Mouse (Mus musculus) thymus, postnatal 4 days (tissue): ENCODE measurements around the gene Paqr3.

Experiments used
- DNase-seq: peaks from one replicate; pipeline ENCODE4 v3.0.0; 2021

The Paqr3 gene

GRCm38 (mm10) chr5:97111207-97111910 lies at the start of gene Paqr3:
Gene Paqr3, minus strand, starts transcription at chr5:97111596.
- DNase-seq = peak; percentile 96

GRCm38 (mm10) chr5:97154688-97155087 lies 43.3 kb upstream of the Paqr3 start:
- no peak for DNase-seq

- no peak for DNase-seq
These were observed 23.9 kb upstream of the Paqr3 start for GRCm38 (mm10) chr5:97135331-97135730.

GRCm38 (mm10) chr5:97129589-97129988 lies 18.2 kb upstream of the Paqr3 start:
- DNase-seq = no peak

- DNase-seq = peak; percentile 30
These were observed 17.1 kb upstream of the Paqr3 start for GRCm38 (mm10) chr5:97128242-97129226.

GRCm38 (mm10) chr5:97127284-97127683 lies 15.9 kb upstream of the Paqr3 start:
- DNase-seq = no peak

- DNase-seq = peak; percentile 51
These were observed 14.6 kb upstream of the Paqr3 start for GRCm38 (mm10) chr5:97126005-97126404.

- no peak for DNase-seq
These were observed 14.1 kb upstream of the Paqr3 start for GRCm38 (mm10) chr5:97125459-97125970.

- no peak for DNase-seq
These were observed 13.6 kb upstream of the Paqr3 start for GRCm38 (mm10) chr5:97124977-97125376.

GRCm38 (mm10) chr5:97110697-97111096 lies 699 bp downstream of the Paqr3 start:
- no peak for DNase-seq

GRCm38 (mm10) chr5:97110133-97110532 lies 1.3 kb downstream of the Paqr3 start:
- DNase-seq = no peak

GRCm38 (mm10) chr5:97108333-97108732 lies 3.1 kb downstream of the Paqr3 start:
- DNase-seq = no peak

GRCm38 (mm10) chr5:97099954-97100353 lies 11.4 kb downstream of the Paqr3 start:
- no peak for DNase-seq

GRCm38 (mm10) chr5:97097631-97098041 lies 13.8 kb downstream of the Paqr3 start:
- no peak for DNase-seq

GRCm38 (mm10) chr5:97095335-97095734 lies 16.1 kb downstream of the Paqr3 start:
- peak; percentile 20 for DNase-seq

- no peak for DNase-seq
These were observed 18.4 kb downstream of the Paqr3 start for GRCm38 (mm10) chr5:97092970-97093369.

GRCm38 (mm10) chr5:97090034-97090784 lies 21.2 kb downstream of the Paqr3 start:
- no peak for DNase-seq

GRCm38 (mm10) chr5:97089426-97089825 lies 22.0 kb downstream of the Paqr3 start:
- no peak for DNase-seq

- DNase-seq = no peak
These were observed 23.2 kb downstream of the Paqr3 start for GRCm38 (mm10) chr5:97088231-97088630.

GRCm38 (mm10) chr5:97087746-97088145 lies 23.6 kb downstream of the Paqr3 start:
- DNase-seq = no peak

- DNase-seq = no peak
These were observed 24.3 kb downstream of the Paqr3 start for GRCm38 (mm10) chr5:97087030-97087630.

- DNase-seq = no peak
These were observed 26.3 kb downstream of the Paqr3 start for GRCm38 (mm10) chr5:97085071-97085470.
